Mouse (Mus musculus): Measurements from ENCODE around the gene Gpr45. TPM values are rescaled to one million over a fixed set of nuclear protein-coding genes. Genes with fewer than 3 reads are reported as not detected.

The Gpr45 gene
- total RNA-seq, 2 experiments from 2014 or later, result 0.26 to 0.42 TPM

DNA sequence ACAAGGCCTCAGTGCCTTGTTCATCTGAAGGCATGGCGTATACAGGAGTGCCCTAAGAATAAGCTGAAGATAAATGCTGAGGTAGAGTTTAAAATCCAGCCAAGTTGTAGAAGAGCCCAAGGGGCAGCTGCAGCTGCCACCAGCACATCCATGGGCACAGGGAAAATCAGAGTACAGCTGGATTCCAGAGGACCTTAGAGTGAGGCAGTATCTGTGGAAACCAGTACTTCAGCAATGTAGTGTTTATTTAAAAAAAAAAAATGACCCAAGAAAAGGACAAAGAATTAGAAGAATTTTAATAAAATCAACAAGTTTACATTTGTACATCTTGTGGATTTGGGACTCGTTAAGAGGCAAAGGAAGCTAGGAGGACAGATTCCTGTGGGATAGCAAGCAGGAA, 94.3 kb downstream of the Gpr45 start:
- DNase-seq (ENCODE audit: low spot score in 2 of 2), result no peak

DNA sequence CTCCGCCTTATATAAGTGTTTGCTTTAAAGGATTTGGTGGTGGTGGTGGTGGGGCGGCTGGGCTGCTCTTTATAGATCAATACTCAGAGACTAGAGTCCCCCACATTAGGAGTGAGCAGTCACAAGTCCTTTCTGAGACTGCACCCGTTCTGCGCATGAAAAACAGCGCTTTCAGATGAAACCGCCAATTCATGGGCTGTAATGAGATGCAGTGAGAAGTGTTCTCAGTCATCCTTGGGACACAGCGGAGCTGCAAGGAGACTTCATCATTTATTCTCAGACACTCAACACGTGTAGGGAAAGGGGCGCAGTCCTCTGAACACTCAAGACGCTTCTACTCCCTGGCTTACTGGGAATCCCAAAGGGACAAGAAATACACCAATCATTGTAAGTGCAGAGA, 95.1 kb downstream of the Gpr45 start:
- DNase-seq (ENCODE audit: low spot score in 2 of 2), result no peak

DNA sequence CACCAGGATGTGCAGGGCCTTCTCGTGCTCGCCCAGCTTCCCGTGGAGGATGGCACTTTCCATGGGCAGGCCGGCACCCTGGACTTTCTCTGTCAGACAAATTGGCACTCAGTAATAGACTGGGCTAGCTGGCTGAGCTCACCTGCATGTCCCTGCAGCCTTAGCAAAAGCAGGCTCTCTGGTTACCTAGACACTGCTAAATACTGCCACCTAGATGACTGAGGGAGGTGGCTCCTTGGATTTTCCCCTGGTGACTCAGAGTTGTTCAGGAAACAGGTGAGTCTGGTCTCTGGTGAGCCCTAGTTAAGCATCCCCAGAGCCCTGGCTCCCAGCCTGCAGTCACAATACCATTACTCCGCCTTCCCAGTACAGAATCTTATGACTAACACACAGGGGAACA, 99.2 kb downstream of the Gpr45 start:
- no peak for DNase-seq (ENCODE audit: low spot score in 2 of 2)

DNA sequence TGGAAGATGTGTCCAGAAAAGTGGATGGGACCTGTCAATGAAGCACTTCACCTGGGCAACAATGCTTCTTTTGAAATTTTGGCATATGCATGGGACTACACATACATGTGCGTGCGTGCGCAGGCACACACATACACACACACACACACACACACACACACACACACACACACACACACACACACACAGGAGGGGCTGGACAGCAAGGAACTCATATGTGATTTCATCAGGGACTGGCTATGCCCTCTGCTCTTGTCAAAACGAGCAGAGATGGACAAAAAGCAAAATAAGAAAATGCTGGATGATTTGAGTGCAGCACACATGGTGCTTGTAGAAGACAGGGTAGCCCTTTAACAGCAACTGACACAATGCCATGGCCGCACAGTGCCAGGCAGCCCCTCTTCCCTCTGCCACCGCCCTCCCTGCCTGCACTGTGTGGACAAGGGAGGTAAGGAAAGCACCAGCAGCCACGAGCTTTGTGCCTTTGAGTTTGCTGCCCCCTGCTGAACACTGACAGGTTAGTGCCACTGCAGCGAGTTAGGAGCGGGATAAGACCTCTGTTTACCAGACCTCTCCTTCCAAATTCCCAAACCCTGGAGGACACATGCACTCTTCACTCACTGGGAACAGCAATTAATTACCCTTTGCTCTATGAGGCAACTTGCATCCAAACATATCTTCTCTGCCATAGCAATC, 113.1 kb downstream of the Gpr45 start:
- DNase-seq (ENCODE audit: low spot score in 2 of 2), result peak; percentile 35 to 56

DNA sequence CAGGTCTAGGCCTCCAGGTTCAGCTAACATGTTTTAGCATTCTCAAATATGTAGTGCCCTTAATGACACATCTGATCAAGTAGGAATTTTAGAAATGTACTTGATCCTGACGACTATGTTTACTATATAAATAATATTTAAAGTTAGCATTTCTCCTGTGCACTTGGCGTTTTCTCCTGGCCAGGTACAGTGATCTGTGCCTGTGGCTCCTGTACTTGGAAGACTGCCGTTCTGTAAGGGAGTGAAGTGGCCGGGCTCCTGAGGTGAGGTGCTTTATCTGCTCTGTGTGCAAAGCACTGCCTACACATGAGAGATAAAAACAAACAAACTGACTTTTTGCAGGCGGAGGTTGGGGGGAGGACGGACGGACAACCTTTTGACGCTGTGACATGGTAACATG, 113.9 kb downstream of the Gpr45 start:
- no peak for DNase-seq (ENCODE audit: low spot score in 2 of 2)

DNA sequence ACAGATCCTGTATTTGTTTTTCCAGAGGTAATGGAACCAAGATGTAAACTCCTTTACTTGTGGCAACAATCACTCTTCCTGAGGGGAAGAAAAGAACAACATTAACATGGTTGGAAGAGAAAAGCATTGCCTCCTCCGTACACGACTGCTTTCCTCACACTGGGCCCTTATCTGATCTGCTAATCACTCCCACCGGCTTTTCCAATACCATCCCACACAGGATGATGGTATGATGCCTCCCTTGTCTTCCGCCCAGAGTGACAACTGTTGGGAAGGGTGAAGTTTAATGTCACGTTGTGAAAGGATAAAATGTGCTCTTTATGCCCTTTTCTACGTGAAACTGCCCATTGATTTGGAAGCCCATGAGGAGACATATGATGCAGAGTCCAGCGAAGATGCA, 114.9 kb downstream of the Gpr45 start:
- no peak for DNase-seq (ENCODE audit: low spot score in 2 of 2)

DNA sequence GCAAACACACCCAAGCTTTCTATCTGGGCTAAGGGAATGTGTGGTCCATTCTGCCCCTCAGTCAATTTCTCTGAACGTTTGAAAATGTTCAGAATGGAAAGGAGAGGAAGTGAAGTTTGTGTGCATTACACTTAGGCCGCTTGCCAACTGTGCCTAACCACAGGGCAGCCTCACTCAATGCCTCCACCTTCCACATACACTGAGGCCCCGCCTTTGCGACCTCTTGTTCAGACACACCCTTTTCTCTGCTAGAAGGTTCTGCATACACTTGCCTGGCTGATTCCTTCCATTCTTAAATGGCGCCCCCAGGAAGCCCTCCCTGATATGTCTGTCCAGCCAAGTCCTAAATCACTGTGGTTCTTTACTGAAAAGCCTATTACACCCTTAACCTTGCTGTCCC, 118.1 kb downstream of the Gpr45 start:
- no peak for DNase-seq (ENCODE audit: low spot score in 2 of 2)

DNA sequence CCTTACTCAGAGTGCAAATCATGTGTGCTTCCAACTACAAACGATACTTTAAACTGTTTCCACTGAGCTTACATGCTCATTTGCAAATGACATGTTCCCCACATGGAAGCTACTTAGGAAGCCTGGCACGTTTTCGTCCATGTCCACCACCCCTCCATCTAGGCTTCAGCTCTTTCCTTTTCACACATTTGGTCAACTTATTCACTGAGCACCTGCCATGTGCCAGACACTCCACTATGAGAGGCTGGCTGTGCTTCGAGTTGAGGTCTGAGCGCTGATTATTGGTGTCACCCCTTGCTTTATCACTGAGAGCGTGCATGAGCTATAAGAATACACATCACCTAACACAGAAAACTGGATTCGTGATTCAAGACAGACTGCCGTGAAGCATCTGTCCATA, 119.4 kb downstream of the Gpr45 start:
- DNase-seq (ENCODE audit: low spot score in 2 of 2), result no peak

DNA sequence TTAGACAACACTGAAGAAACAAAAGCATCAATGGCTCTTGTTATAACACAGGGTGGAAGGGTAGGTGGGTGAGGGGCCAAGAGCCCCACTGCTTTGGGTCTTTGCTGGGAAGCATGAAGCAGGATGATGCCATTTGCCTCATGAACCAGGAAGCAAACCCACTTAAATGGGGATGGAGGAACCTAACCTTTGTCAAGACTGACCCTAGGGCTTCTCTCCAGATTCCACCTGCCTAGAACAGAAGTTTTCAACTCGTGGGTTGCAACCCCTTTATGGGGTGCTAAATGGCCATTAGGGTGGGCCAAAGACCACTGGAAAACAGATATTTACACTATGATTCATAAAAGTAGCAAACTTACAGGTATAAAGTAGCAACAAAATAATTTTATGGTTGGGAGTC, 119.9 kb downstream of the Gpr45 start:
- no peak for DNase-seq (ENCODE audit: low spot score in 2 of 2)

DNA sequence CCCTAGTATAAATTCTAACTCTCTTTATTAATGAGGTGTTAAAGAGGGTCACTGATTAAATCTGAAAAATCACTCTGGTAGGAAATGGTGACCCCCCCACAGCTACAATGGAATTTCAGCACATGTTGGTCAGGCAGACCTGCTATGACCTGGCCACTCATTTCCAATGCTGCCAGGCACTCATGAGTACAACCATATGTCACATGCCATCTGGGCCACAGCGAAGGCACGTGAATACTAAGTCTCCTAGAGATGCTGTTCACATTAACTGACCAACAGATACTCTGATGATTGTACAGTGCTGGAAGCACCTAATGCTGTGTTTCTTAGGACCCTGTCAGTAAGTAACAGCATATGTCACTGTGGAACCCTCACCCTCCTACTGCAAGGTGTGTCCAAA, 122.1 kb downstream of the Gpr45 start:
- no peak for DNase-seq (ENCODE audit: low spot score in 2 of 2)

DNA sequence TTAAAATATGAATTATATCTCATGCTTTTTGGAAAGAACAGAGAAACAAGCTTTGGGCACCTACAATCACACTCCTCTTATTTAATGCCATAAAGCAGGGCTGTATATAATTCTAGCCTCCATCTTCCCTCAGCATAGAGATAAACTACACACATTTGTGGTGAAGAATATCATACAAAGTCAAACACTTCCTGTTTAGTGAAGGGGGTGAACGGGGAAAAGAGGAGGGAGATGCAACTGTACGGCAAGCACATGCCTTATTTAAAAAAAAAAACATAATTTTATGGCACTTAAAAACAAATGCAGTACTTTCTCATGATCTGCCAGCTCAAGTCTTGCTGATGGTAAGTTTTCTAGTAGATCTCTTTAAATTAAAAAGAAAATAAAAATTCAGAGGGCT, 125.5 kb downstream of the Gpr45 start:
- DNase-seq (ENCODE audit: low spot score in 2 of 2), result no peak

DNA sequence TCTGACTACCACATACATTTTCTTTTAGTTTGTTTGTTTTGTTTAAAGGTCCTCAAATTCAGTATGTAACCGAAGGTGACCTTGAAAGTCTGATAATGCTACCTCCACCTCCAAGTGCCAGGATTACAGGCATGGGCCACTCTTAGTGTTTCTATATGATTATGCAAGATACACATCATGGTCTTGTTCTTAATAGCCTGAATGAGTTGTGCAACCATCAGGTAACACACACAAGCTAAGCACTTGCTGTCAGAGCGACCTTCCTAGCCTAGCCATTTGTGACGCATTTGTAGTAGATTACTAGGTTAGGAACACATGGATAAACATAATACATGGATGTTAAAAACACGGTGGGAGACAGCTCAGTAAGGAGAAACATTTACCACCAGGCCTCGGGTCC, 130.3 kb downstream of the Gpr45 start:
- DNase-seq (ENCODE audit: low spot score in 2 of 2), result no peak

Small RNA genes lying within 50 kb of the gene (microRNA-seq; reads per million reads assigned to microRNA genes)
- gene Gm24001, result not detected

Other genes starting within 250 kb of the Gpr45 start
- 10 to 100 TPM; 42.2 to 47.2 TPM for gene Mrps9, start 101.6 kb upstream of the Gpr45 start, total RNA-seq (2021)
- gene Tgfbrap1, start 145.8 kb downstream of the Gpr45 start, total RNA-seq (2021), result 10 to 100 TPM; 15.2 to 17.0 TPM
- gene AI597479, start 145.8 kb downstream of the Gpr45 start, total RNA-seq (2021), result 10 to 100 TPM; 15.4 to 15.9 TPM
- 10 to 100 TPM; 28.0 to 33.3 TPM for gene Fhl2, start 244.1 kb downstream of the Gpr45 start, total RNA-seq (2021)